Mouse (Mus musculus) lung, adult 2 months (tissue): ENCODE measurements around the gene Meis2.

ENCODE experiments used
- CTCF ChIP-seq: fragments of 200-500 bp; IDR thresholded peaks from 2 replicates; pipeline ENCODE4 v1.5.1; 2011; ENCODE audit warnings: mild to moderate bottlenecking, low read length, control low read depth; ENCODE audit not compliant: insufficient read depth
- POLR2A ChIP-seq: fragments of 200-500 bp; IDR thresholded peaks from 2 replicates; pipeline ENCODE4 v1.6.1; 2011; ENCODE audit warnings: low read depth, mild to moderate bottlenecking, control low read depth, low read length, borderline replicate concordance; ENCODE audit errors: extremely low read depth

- TF ChIP-seq CTCF (no peak), POLR2A (no peak)
Measured at GRCm38 (mm10) chr2:115875802-115876531, 189.7 kb downstream of the Meis2 start.
